Mouse (Mus musculus) T-helper 1 cell (primary cell): ENCODE data around the gene P2ry2.

ENCODE experiments used
- in situ Hi-C: fragments of 300-600 bp; cut with MboI, MseI; formaldehyde crosslinking; loops from one replicate; pipeline ENCODE4 v1.15.1; 2025; ENCODE audit warnings: high pct_unique_total_duplicates

P2ry2 gene

GRCm38 (mm10) chr7:101012541-101012940 lies at the start of gene P2ry2:
TSS of gene P2ry2 (minus strand) at chr7:101012866.
- in situ Hi-C loops = no loop called here

GRCm38 (mm10) chr7:101062246-101062645 lies 49.6 kb upstream of the P2ry2 start:
- in situ Hi-C loops = loop anchor here (25.0 kb wide), 1 partner anchor 225 kb away; no protein-coding TSS in a partner anchor

- in situ Hi-C loops = loop anchor here (25.0 kb wide), 1 partner anchor 226 kb away; no protein-coding TSS in a partner anchor
Measured at GRCm38 (mm10) chr7:101061381-101061780, 48.7 kb upstream of the P2ry2 start.

GRCm38 (mm10) chr7:101060476-101060875 lies 47.8 kb upstream of the P2ry2 start:
- in situ Hi-C loops = loop anchor here (25.0 kb wide), 1 partner anchor 227 kb away; no protein-coding TSS in a partner anchor

GRCm38 (mm10) chr7:101059188-101059587 lies 46.5 kb upstream of the P2ry2 start:
- in situ Hi-C loops = loop anchor here (25.0 kb wide), 1 partner anchor 228 kb away; no protein-coding TSS in a partner anchor

- in situ Hi-C loops = loop anchor here (25.0 kb wide), 1 partner anchor 230 kb away; no protein-coding TSS in a partner anchor
Measured at GRCm38 (mm10) chr7:101057309-101057708, 44.6 kb upstream of the P2ry2 start.

GRCm38 (mm10) chr7:101053136-101053535 lies 40.5 kb upstream of the P2ry2 start:
- in situ Hi-C loops = loop anchor here (25.0 kb wide), 1 partner anchor 234 kb away; no protein-coding TSS in a partner anchor

- in situ Hi-C loops = loop anchor here (25.0 kb wide), 1 partner anchor 236 kb away; no protein-coding TSS in a partner anchor
Measured at GRCm38 (mm10) chr7:101051551-101052221, 39.0 kb upstream of the P2ry2 start.

- in situ Hi-C loops = loop anchor here (25.0 kb wide), 1 partner anchor 236 kb away; no protein-coding TSS in a partner anchor
Measured at GRCm38 (mm10) chr7:101050724-101051550, 38.3 kb upstream of the P2ry2 start.

GRCm38 (mm10) chr7:101049326-101050087 lies 36.8 kb upstream of the P2ry2 start:
- in situ Hi-C loops = loop anchor here (5.0 to 25.0 kb wide), 2 partner anchors 97 to 238 kb away; no protein-coding TSS in a partner anchor

GRCm38 (mm10) chr7:101048247-101048646 lies 35.6 kb upstream of the P2ry2 start:
- in situ Hi-C loops = loop anchor here (5.0 kb wide), 1 partner anchor 96 kb away; no protein-coding TSS in a partner anchor

GRCm38 (mm10) chr7:101043846-101044541 lies 31.3 kb upstream of the P2ry2 start:
- in situ Hi-C loops = loop anchor here (5.0 kb wide), 1 partner anchor 52 kb away; no protein-coding TSS in a partner anchor

GRCm38 (mm10) chr7:101041977-101042749 lies 29.5 kb upstream of the P2ry2 start:
- in situ Hi-C loops = loop anchor here (5.0 kb wide), 1 partner anchor 50 kb away; no protein-coding TSS in a partner anchor

GRCm38 (mm10) chr7:101041544-101041943 lies 28.9 kb upstream of the P2ry2 start:
- in situ Hi-C loops = loop anchor here (5.0 kb wide), 1 partner anchor 49 kb away; no protein-coding TSS in a partner anchor

- in situ Hi-C loops = no loop called here
Measured at GRCm38 (mm10) chr7:101033371-101033770, 20.7 kb upstream of the P2ry2 start.

- in situ Hi-C loops = no loop called here
Measured at GRCm38 (mm10) chr7:101031234-101031633, 18.6 kb upstream of the P2ry2 start.

- in situ Hi-C loops = no loop called here
Measured at GRCm38 (mm10) chr7:101030756-101031155, 18.1 kb upstream of the P2ry2 start.

GRCm38 (mm10) chr7:101029446-101029845 lies 16.8 kb upstream of the P2ry2 start:
- in situ Hi-C loops = no loop called here

GRCm38 (mm10) chr7:101028991-101029390 lies 16.3 kb upstream of the P2ry2 start:
- in situ Hi-C loops = no loop called here

GRCm38 (mm10) chr7:101028444-101028757 lies 15.7 kb upstream of the P2ry2 start:
- in situ Hi-C loops = no loop called here
